Mouse (Mus musculus): ENCODE data around the gene Gm49380.

Gm49380 gene

GRCm38 (mm10) chr9:44044426-44045157 is 68.7 kb downstream of the Gm49380 start:
- DNase-seq = peak; percentile 47

DNA sequence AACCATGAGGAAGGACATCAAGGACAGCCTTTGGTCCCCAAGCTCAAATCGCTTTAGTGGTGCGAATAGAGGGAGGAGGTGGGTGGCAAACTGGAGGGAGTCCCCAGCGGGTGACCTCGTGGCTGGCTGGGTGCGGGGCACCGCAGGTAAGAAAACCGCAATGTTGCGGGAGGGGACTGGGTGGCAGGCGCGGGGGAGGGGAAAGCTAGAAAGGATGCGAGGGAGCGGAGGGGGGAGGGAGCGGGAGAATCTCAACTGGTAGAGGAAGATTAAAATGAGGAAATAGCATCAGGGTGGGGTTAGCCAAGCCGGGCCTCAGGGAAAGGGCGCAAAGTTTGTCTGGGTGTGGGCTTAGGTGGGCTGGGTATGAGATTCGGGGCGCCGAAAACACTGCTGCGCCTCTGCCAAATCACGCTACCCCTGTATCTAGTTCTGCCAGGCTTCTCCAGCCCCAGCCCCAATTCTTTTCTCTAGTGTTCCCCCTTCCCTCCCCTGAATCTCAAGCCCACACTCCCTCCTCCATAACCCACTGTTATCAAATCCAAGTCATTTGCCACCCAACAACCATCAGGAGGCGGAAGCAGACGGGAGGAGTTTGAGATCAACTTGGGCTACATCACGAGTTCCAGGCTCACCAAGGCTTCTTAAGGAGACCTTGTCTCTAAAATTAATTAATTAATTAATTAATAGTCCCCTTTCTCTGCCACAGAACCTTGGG is 69.4 kb downstream of the Gm49380 start:
- peak; percentile 57 for DNase-seq

DNA sequence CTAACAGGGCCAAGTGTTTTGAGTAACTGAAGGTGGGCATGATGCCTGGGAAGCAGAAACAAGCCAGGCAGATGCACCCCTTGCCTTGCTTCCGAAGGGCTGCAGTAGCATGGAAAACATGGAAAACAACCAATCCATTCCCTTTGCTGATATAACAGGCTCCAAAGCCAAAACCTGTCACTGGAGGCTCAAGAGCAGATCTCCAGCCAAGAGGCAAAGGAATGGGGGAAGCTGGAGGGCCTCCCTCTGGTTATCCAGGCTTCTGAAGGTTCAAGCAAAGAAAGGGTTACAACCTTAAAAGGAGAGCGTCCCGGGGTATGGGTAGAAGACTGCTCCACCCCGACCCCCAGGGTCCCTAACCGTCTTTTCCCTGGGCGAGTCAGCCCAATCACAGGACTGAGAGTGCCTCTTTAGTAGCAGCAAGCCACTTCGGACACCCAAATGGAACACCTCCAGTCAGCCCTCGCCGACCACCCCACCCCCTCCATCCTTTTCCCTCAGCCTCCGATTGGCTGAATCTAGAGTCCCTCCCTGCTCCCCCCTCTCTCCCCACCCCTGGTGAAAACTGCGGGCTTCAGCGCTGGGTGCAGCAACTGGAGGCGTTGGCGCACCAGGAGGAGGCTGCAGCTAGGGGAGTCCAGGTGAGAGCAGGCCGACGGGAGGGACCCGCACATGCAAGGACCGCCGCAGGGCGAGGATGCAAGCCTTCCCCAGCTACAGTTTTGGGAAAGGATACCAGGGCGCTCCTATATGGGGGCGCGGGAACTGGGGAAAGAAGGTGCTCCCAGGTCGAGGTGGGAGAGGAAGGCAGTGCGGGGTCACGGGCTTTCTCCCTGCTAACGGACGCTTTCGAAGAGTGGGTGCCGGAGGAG is 70.2 kb downstream of the Gm49380 start, which contains the start of gene Thy1:
Gene Thy1 (plus strand): TSS at position 549 of the 872 bp plus-strand sequence.
- DNase-seq = peak; percentile 76

- no peak for DNase-seq
These were observed 71.0 kb downstream of the Gm49380 start for GRCm38 (mm10) chr9:44042396-44042680.

- no peak for DNase-seq
These were observed 71.5 kb downstream of the Gm49380 start for GRCm38 (mm10) chr9:44041511-44042395.

- DNase-seq = no peak
These were observed 76.2 kb downstream of the Gm49380 start for GRCm38 (mm10) chr9:44037106-44037505.

DNA sequence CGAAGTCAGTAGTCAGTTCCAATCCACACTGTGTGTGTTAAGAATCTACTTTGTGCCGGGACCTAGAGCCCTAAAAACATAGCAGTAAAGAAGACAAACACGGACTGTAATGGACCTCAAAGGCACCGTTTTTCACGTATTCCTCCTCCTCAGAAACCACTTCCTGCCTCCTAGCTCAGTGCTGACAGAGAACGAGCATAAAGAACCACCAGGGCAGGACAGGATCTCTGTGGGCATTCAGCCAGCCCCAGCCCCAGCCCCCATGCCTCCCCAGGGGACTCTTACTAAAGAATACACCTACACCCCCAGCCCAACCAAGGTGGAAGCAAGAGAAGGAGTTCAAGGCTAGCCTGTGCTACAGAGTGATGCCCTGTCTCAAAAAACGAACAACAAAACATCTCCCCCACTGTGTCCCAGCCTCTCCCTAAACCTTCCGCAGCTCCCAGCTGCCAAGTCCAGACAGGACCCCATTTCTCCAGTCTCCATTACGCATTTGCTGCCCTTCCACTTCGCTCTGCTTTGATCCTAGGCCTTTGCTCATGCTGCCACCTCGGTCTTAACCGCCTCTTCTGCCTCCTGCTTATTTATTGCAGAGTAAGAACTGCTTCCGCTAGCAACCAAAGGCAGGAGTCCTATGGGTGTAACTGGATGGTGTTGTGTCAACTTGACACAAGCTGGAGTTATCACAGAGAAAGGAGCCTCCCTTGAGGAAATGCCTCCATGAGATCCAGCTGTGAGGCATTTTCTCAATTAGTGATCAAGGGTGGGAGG is 79.2 kb downstream of the Gm49380 start:
- no peak for DNase-seq

- no peak for DNase-seq
These were observed 80.0 kb downstream of the Gm49380 start for GRCm38 (mm10) chr9:44033317-44033716.

GRCm38 (mm10) chr9:44031946-44032345 is 81.4 kb downstream of the Gm49380 start:
- DNase-seq = no peak

- no peak for DNase-seq
These were observed 82.2 kb downstream of the Gm49380 start for GRCm38 (mm10) chr9:44031079-44031478.

- no peak for DNase-seq
These were observed 82.7 kb downstream of the Gm49380 start for GRCm38 (mm10) chr9:44030646-44031045.

- DNase-seq = no peak
These were observed 83.6 kb downstream of the Gm49380 start for GRCm38 (mm10) chr9:44029580-44030236.

DNA sequence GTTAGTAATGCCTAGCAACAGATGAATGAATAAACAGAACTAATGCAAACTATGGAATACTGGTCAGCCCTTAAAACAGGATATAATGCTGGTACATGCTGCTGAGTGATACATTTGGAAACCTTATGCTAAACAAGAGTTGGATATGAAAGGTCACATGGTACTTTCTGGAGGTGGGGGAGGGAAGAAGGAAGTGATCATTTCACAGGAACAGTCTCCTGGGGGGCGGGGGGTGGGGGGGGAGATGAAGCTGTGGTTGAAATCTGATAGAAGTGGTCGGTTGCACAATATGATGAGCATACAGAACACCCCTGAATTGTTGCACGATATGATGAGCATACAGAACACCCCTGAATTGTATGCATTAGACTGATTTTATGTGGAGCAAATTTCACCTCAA is 89.2 kb downstream of the Gm49380 start:
- no peak for DNase-seq

DNA sequence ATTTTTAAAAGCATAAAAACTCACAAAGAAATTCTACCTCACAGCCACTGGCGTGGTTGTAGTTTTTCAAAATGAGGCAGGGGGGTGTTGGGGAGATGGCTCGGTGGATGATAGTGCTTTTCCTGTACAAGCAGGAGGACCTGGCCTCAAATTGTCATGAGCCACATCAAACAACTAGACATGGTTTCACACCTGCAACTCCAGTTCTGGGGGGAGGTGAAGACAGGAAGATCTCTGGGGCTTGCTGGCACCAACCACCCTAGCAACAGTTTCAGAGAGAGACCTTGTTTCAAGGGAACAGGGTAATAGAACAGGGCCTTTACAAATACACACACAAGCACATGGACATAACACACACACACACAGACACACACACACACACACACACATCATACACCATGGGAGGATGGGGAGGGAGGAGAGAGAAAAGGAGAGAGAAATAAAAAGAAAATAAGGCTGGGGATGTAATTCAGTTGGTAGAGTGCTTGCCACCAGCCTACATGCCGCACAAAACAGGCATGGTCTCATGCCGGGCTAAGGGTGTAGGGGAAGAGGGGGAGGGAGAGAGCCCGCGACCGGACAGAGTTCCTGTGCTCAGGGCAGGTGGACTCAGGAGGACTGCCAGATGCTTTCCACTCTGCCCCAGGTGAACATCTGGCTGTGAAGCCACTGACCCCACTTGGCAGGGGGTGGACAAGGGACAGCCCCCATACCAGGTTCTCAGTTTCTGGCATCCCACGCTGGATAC is 91.0 kb downstream of the Gm49380 start:
- DNase-seq = no peak

DNA sequence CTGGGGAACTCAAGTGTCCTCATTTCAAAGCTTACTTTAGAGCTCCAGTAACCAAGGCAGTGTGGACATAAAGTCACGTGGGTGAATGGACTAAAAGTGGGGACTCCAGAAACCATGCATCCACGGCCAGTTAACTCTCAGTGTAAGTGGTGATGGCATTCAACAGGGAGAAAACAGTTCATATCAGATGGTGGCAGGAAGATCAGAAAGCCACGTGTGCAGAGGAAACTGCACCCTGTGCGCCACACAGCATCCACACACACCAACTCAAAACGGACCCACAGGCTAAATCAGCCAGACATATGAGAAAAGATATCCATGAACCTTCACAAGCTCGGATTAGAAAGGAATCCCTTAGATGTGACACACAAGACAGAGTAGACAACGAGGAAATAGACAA is 93.3 kb downstream of the Gm49380 start:
- DNase-seq = no peak

DNA sequence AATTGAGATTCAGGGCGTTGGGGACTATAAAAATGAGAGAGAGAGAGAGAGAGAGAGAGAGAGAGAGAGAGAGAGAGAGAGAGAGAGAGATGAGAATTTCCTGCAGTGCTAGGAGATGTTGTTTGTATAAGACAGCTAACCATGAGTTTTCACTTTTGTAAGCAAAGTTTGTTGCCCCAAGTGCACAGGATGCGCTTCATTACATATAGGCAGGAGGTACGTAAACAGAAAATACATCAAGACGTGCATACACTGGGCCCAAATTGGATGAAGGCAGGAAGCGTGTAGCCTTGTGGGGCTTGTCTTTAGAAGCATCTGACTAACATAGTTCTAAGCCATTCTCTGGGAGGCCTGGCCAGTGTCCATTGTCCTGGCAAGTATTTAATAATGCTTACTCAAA is 95.5 kb downstream of the Gm49380 start:
- DNase-seq = no peak

Measured in right cerebral cortex, postnatal 14 days (tissue).